Mouse (Mus musculus) ES-E14 (cell line): ENCODE data around the gene Akap2.

Experiments
- CHD2 ChIP-seq: IDR thresholded peaks from 2 replicates; pipeline ENCODE4 v1.6.1; 2014; ENCODE audit warnings: mild to moderate bottlenecking, low read depth, low read length, inconsistent platforms
- HCFC1 ChIP-seq: IDR thresholded peaks from 2 replicates; pipeline ENCODE4 v1.6.1; 2012; ENCODE audit warnings: low read length, inconsistent platforms, borderline replicate concordance; ENCODE audit not compliant: insufficient read depth
- ZC3H11A ChIP-seq: IDR thresholded peaks from 2 replicates; pipeline ENCODE4 v1.6.1; 2012; ENCODE audit warnings: low read depth, mild to moderate bottlenecking, inconsistent platforms, low read length, borderline replicate concordance
- ZNF384 ChIP-seq: IDR thresholded peaks from 2 replicates; pipeline ENCODE4 v1.6.1; 2012; ENCODE audit warnings: low read depth, low read length, inconsistent platforms

DNA sequence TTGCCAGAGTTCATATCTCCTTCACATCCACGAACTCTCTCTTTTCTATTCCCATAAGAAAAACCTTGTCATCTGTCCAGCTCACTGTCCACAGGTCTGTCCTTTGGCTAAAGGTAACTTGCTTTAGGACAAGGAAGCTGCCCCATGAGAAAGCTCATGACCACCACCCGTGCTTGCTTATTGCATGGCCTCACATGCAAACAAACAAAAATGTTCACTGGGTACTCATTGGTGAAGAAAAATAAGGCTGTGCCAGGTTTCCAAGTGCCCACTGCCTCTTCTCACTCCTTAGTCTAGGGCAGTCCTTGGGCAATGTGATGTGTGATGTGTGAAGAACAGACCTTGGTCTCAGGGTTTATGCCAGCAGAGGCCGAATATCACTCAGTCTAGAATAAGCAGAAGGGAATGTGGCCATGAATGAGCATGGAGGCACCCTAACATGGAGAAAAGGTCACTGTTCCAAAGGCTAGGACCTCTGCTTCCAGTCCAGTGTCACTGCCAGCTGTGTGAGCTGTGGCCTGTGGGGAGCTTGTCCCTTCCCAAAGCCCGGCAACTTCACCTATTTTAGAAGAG is 11.2 kb downstream of the Akap2 start:
- TF ChIP-seq ZC3H11A (no peak), HCFC1 (no peak), ZNF384 (no peak), CHD2 (no peak)
